Mouse (Mus musculus): ENCODE results near the gene Olfr1342. TPM values are rescaled to one million over a fixed set of nuclear protein-coding genes. Genes with fewer than 3 reads are reported as not detected.

Gene Olfr1342
- polyA plus RNA-seq (2014; fragmentation: Nextera tagmentation; extraction: Ambion mirVana): 0.74 and 0.99 TPM in 2 replicates

GRCm38 (mm10) chr4:118692412-118692973 is at the start of gene Olfr1342:
Gene Olfr1342, minus strand, starts transcription at chr4:118692756.
- Histone ChIP-seq H3K4me1 (ENCODE audit: insufficient read depth) (no peaks in the 10 kb centered on the region), H3K9me3 (ENCODE audit: low read depth, low read length) (no peaks in the 10 kb centered on the region), H3K4me3 (ENCODE audit: low read depth, low read length) (no peak within 1 kb of the TSS), H3K4me2 (peak within 1 kb of the TSS; percentile 34), H3K36me3 (ENCODE audit: insufficient read depth) (no peaks in the 10 kb centered on the region), H3K27ac (ENCODE audit: low read depth) (peak within 1 kb of the TSS; percentile 65), H3K27me3 (ENCODE audit: insufficient read depth, low read length) (no peaks in the 10 kb centered on the region), H3K9ac (no peak within 1 kb of the TSS)
- ATAC-seq (ENCODE audit: insufficient read depth): peak; percentile 28; the same call in 1 of the 2 replicates
- TF ChIP-seq CTCF (IDR thresholded peaks at IDR 0.05; ENCODE audit: low read depth): no peak
- no peak for DNase-seq
- WGBS: 37% methylated on average over 12 of the region's 12 CpGs

- no peak for DNase-seq
- 9% methylated on average over 16 of the region's 16 CpGs for WGBS
- no peaks in the 10 kb centered on the region for H3K36me3 ChIP-seq (ENCODE audit: insufficient read depth)
- no peak overlapping the region for H3K9ac ChIP-seq
- TF ChIP-seq CTCF (IDR thresholded peaks at IDR 0.05; ENCODE audit: low read depth): no peak
- no peak overlapping the region for H3K27ac ChIP-seq (ENCODE audit: low read depth)
- H3K4me3 ChIP-seq (ENCODE audit: low read depth, low read length): no peak overlapping the region
- no peak overlapping the region for H3K4me2 ChIP-seq
- no peaks in the 10 kb centered on the region; the same call in 1 of the 2 replicates for H3K9me3 ChIP-seq (ENCODE audit: low read depth, low read length)
- ATAC-seq (ENCODE audit: insufficient read depth): no peak
- H3K4me1 ChIP-seq (ENCODE audit: insufficient read depth): no peaks in the 10 kb centered on the region
- H3K27me3 ChIP-seq (ENCODE audit: insufficient read depth, low read length): no peaks in the 10 kb centered on the region; the same call in none of the 2 replicates
Measured at GRCm38 (mm10) chr4:118741881-118742280, 49.3 kb upstream of the Olfr1342 start.

- H3K27ac ChIP-seq (ENCODE audit: low read depth): no peak overlapping the region
- H3K9ac ChIP-seq: no peak overlapping the region
- H3K27me3 ChIP-seq (ENCODE audit: insufficient read depth, low read length): no peaks in the 10 kb centered on the region; the same call in none of the 2 replicates
- TF ChIP-seq CTCF (IDR thresholded peaks at IDR 0.05; ENCODE audit: low read depth): no peak
- no peaks in the 10 kb centered on the region for H3K4me1 ChIP-seq (ENCODE audit: insufficient read depth)
- H3K9me3 ChIP-seq (ENCODE audit: low read depth, low read length): no peaks in the 10 kb centered on the region; the same call in 1 of the 2 replicates
- H3K36me3 ChIP-seq (ENCODE audit: insufficient read depth): no peaks in the 10 kb centered on the region
- DNase-seq: no peak
- no peak overlapping the region for H3K4me2 ChIP-seq
- WGBS: 9% methylated on average over 11 of the region's 11 CpGs
- no peak overlapping the region for H3K4me3 ChIP-seq (ENCODE audit: low read depth, low read length)
- no peak for ATAC-seq (ENCODE audit: insufficient read depth)
Measured at GRCm38 (mm10) chr4:118740988-118741698, 48.6 kb upstream of the Olfr1342 start.

- H3K4me1 ChIP-seq (ENCODE audit: insufficient read depth): no peaks in the 10 kb centered on the region
- H3K4me2 ChIP-seq: no peak overlapping the region
- no peaks in the 10 kb centered on the region for H3K9me3 ChIP-seq (ENCODE audit: low read depth, low read length)
- no peaks in the 10 kb centered on the region for H3K36me3 ChIP-seq (ENCODE audit: insufficient read depth)
- no peak for ATAC-seq (ENCODE audit: insufficient read depth)
- no peak for DNase-seq
- no peak overlapping the region for H3K9ac ChIP-seq
- WGBS: 57% methylated on average over 3 of the region's 3 CpGs
- H3K4me3 ChIP-seq (ENCODE audit: low read depth, low read length): no peak overlapping the region
- H3K27me3 ChIP-seq (ENCODE audit: insufficient read depth, low read length): no peaks in the 10 kb centered on the region; the same call in none of the 2 replicates
- H3K27ac ChIP-seq (ENCODE audit: low read depth): no peak overlapping the region
- no peak for TF ChIP-seq CTCF (IDR thresholded peaks at IDR 0.05; ENCODE audit: low read depth)
Measured at GRCm38 (mm10) chr4:118739574-118739973, 47.0 kb upstream of the Olfr1342 start.

- ATAC-seq (ENCODE audit: insufficient read depth) (no peak), DNase-seq (no peak)
- H3K27ac ChIP-seq (ENCODE audit: low read depth): no peak within 1 kb of the TSS
- 92% methylated on average over 1 of the region's 1 CpGs for WGBS
- H3K4me2 ChIP-seq: no peak within 1 kb of the TSS
- H3K36me3 ChIP-seq (ENCODE audit: insufficient read depth): no peaks in the 10 kb centered on the region
- H3K9me3 ChIP-seq (ENCODE audit: low read depth, low read length): no peaks in the 10 kb centered on the region
- H3K27me3 ChIP-seq (ENCODE audit: insufficient read depth, low read length): no peaks in the 10 kb centered on the region
- no peak within 1 kb of the TSS for H3K4me3 ChIP-seq (ENCODE audit: low read depth, low read length)
- no peak for TF ChIP-seq CTCF (IDR thresholded peaks at IDR 0.05; ENCODE audit: low read depth)
- H3K4me1 ChIP-seq (ENCODE audit: insufficient read depth): no peaks in the 10 kb centered on the region
- no peak within 1 kb of the TSS for H3K9ac ChIP-seq
Measured at GRCm38 (mm10) chr4:118731875-118732274, 39.3 kb upstream of the Olfr1342 start, which contains the start of gene Olfr1339. Gene Olfr1339, plus strand, starts transcription at chr4:118732175.

GRCm38 (mm10) chr4:118721742-118722483 is 29.4 kb upstream of the Olfr1342 start:
- TF ChIP-seq CTCF (IDR thresholded peaks at IDR 0.05; ENCODE audit: low read depth): no peak
- WGBS: 46% methylated on average over 10 of the region's 10 CpGs
- H3K36me3 ChIP-seq (ENCODE audit: insufficient read depth): no peaks in the 10 kb centered on the region
- DNase-seq: peak; percentile 79
- H3K4me2 ChIP-seq: no peak overlapping the region
- no peak overlapping the region for H3K27ac ChIP-seq (ENCODE audit: low read depth)
- no peak overlapping the region for H3K9ac ChIP-seq
- no peaks in the 10 kb centered on the region for H3K9me3 ChIP-seq (ENCODE audit: low read depth, low read length)
- no peak for ATAC-seq (ENCODE audit: insufficient read depth)
- no peak overlapping the region for H3K4me3 ChIP-seq (ENCODE audit: low read depth, low read length)
- H3K27me3 ChIP-seq (ENCODE audit: insufficient read depth, low read length): no peaks in the 10 kb centered on the region
- no peaks in the 10 kb centered on the region for H3K4me1 ChIP-seq (ENCODE audit: insufficient read depth)

GRCm38 (mm10) chr4:118719838-118720237 is 27.3 kb upstream of the Olfr1342 start, which contains the start of gene Olfr1340:
Gene Olfr1340, plus strand, starts transcription at chr4:118720138.
- Histone ChIP-seq H3K9ac (no peak within 1 kb of the TSS), H3K27me3 (ENCODE audit: insufficient read depth, low read length) (no peaks in the 10 kb centered on the region), H3K27ac (ENCODE audit: low read depth) (no peak within 1 kb of the TSS), H3K4me2 (no peak within 1 kb of the TSS), H3K36me3 (ENCODE audit: insufficient read depth) (no peaks in the 10 kb centered on the region), H3K9me3 (ENCODE audit: low read depth, low read length) (no peaks in the 10 kb centered on the region), H3K4me1 (ENCODE audit: insufficient read depth) (no peaks in the 10 kb centered on the region), H3K4me3 (ENCODE audit: low read depth, low read length) (no peak within 1 kb of the TSS)
- ATAC-seq (ENCODE audit: insufficient read depth) (no peak), DNase-seq (no peak)
- TF ChIP-seq CTCF (IDR thresholded peaks at IDR 0.05; ENCODE audit: low read depth): no peak
